Mouse (Mus musculus): ENCODE measurements at regions not wholly inside any gene's neighbourhood (a gene's known extent, or its start where the extent isn't known, plus 50 kb on each side); places are given as distances from the start of the nearest gene placed in this dataset.

- no peaks in the 10 kb centered on the region for H3K36me3 ChIP-seq
Measured at GRCm38 (mm10) chr10:66871673-66872072, 224.3 kb upstream of the Jmjd1c start.

GRCm38 (mm10) chr10:66873468-66873867, 222.5 kb upstream of the Jmjd1c start:
- Histone ChIP-seq H3K36me3 (no peaks in the 10 kb centered on the region), H3K4me3 (replicated peaks) (no peak overlapping the region), H3K27me3 (no peaks in the 10 kb centered on the region), H3K4me1 (replicated peaks) (no peaks in the 10 kb centered on the region), H3K4me2 (replicated peaks) (no peak overlapping the region), H3K27ac (no peak overlapping the region), H3K9ac (replicated peaks) (no peak overlapping the region), H3K9me3 (no peaks in the 10 kb centered on the region)
- WGBS: 91% methylated on average over 4 of the region's 4 CpGs
- ATAC-seq: no peak

More at GRCm38 (mm10) chr10:66871673-66872072, 224.3 kb upstream of the Jmjd1c start:
- 61% methylated on average over 1 of the region's 1 CpGs for WGBS
- H3K27me3 ChIP-seq: no peaks in the 10 kb centered on the region
- H3K27ac ChIP-seq: no peak overlapping the region
- no peaks in the 10 kb centered on the region for H3K4me1 ChIP-seq (replicated peaks)
- H3K4me2 ChIP-seq (replicated peaks): no peak overlapping the region
- H3K4me3 ChIP-seq (replicated peaks): no peak overlapping the region
- ATAC-seq: no peak
- no peak overlapping the region for H3K9ac ChIP-seq (replicated peaks)
- H3K9me3 ChIP-seq: no peaks in the 10 kb centered on the region

- no peak for ATAC-seq
- Histone ChIP-seq H3K4me1 (replicated peaks) (no peaks in the 10 kb centered on the region), H3K9ac (replicated peaks) (no peak overlapping the region), H3K9me3 (no peaks in the 10 kb centered on the region), H3K4me2 (replicated peaks) (no peak overlapping the region), H3K27me3 (no peaks in the 10 kb centered on the region), H3K36me3 (no peaks in the 10 kb centered on the region), H3K27ac (no peak overlapping the region), H3K4me3 (replicated peaks) (no peak overlapping the region)
- WGBS: 79% methylated on average over 8 of the region's 8 CpGs
Measured at GRCm38 (mm10) chr10:66879071-66879470, 216.9 kb upstream of the Jmjd1c start.

- H3K27ac ChIP-seq: no peak overlapping the region
Measured at GRCm38 (mm10) chr10:66882825-66883224, 213.1 kb upstream of the Jmjd1c start.

GRCm38 (mm10) chr10:66885575-66885974, 210.3 kb upstream of the Jmjd1c start:
- no peaks in the 10 kb centered on the region for H3K27me3 ChIP-seq
- ATAC-seq: no peak
- WGBS: 75% methylated on average over 5 of the region's 5 CpGs
- no peak overlapping the region for H3K9ac ChIP-seq (replicated peaks)
- H3K4me1 ChIP-seq (replicated peaks): no peaks in the 10 kb centered on the region
- H3K36me3 ChIP-seq: no peaks in the 10 kb centered on the region
- H3K4me2 ChIP-seq (replicated peaks): no peak overlapping the region
- H3K27ac ChIP-seq: no peak overlapping the region
- no peaks in the 10 kb centered on the region for H3K9me3 ChIP-seq
- no peak overlapping the region for H3K4me3 ChIP-seq (replicated peaks)

More at GRCm38 (mm10) chr10:66882825-66883224, 213.1 kb upstream of the Jmjd1c start:
- no peaks in the 10 kb centered on the region for H3K4me1 ChIP-seq (replicated peaks)
- H3K4me2 ChIP-seq (replicated peaks): no peak overlapping the region
- H3K9me3 ChIP-seq: no peaks in the 10 kb centered on the region
- no peaks in the 10 kb centered on the region for H3K36me3 ChIP-seq
- 86% methylated on average over 5 of the region's 5 CpGs for WGBS
- no peak for ATAC-seq
- H3K9ac ChIP-seq (replicated peaks): no peak overlapping the region
- no peak overlapping the region for H3K4me3 ChIP-seq (replicated peaks)
- H3K27me3 ChIP-seq: no peaks in the 10 kb centered on the region

- H3K9ac ChIP-seq (replicated peaks): no peak overlapping the region
- H3K4me3 ChIP-seq (replicated peaks): no peak overlapping the region
- H3K27ac ChIP-seq: no peak overlapping the region
- H3K4me1 ChIP-seq (replicated peaks): no peaks in the 10 kb centered on the region
- no peaks in the 10 kb centered on the region for H3K27me3 ChIP-seq
- 92% methylated on average over 12 of the region's 12 CpGs for WGBS
- no peak overlapping the region for H3K4me2 ChIP-seq (replicated peaks)
- H3K36me3 ChIP-seq: no peaks in the 10 kb centered on the region
- no peak for ATAC-seq
- H3K9me3 ChIP-seq: no peaks in the 10 kb centered on the region
Measured at GRCm38 (mm10) chr10:66889786-66890555, 206.0 kb upstream of the Jmjd1c start.

GRCm38 (mm10) chr10:66891811-66892210, 204.1 kb upstream of the Jmjd1c start:
- Histone ChIP-seq H3K27ac (no peak overlapping the region), H3K4me1 (replicated peaks) (peaks cover 2% of the 10 kb centered on the region), H3K36me3 (no peaks in the 10 kb centered on the region), H3K4me3 (replicated peaks) (no peak overlapping the region), H3K27me3 (no peaks in the 10 kb centered on the region), H3K4me2 (replicated peaks) (no peak overlapping the region), H3K9ac (replicated peaks) (no peak overlapping the region), H3K9me3 (no peaks in the 10 kb centered on the region)
- WGBS: 100% methylated on average over 1 of the region's 1 CpGs
- ATAC-seq: no peak

- no peak for ATAC-seq
- WGBS: 79% methylated on average over 14 of the region's 14 CpGs
Measured at GRCm38 (mm10) chr10:66893836-66894235, 202.1 kb upstream of the Jmjd1c start.

GRCm38 (mm10) chr10:66896698-66897622, 199.0 kb upstream of the Jmjd1c start:
- H3K27ac ChIP-seq: 0 out of 2 replicates have a peak overlapping the region, but pooled peaks have one; percentile 8
- WGBS: 23% methylated on average over 11 of the region's 11 CpGs
- no peak overlapping the region for H3K4me2 ChIP-seq (replicated peaks)
- H3K27me3 ChIP-seq: peaks cover 4% of the 10 kb centered on the region; the same call in 1 of the 2 replicates
- H3K4me1 ChIP-seq (replicated peaks): peaks cover 22% of the 10 kb centered on the region
- no peaks in the 10 kb centered on the region for H3K9me3 ChIP-seq
- ATAC-seq: peak; percentile 56; the same call in 1 of the 2 replicates
- no peak overlapping the region for H3K4me3 ChIP-seq (replicated peaks)
- no peak overlapping the region for H3K9ac ChIP-seq (replicated peaks)
- no peaks in the 10 kb centered on the region for H3K36me3 ChIP-seq

More at GRCm38 (mm10) chr10:66893836-66894235, 202.1 kb upstream of the Jmjd1c start:
- H3K4me3 ChIP-seq (replicated peaks): no peak overlapping the region
- no peaks in the 10 kb centered on the region for H3K9me3 ChIP-seq
- H3K27ac ChIP-seq: no peak overlapping the region
- H3K4me1 ChIP-seq (replicated peaks): peaks cover 14% of the 10 kb centered on the region
- H3K9ac ChIP-seq (replicated peaks): no peak overlapping the region
- no peaks in the 10 kb centered on the region for H3K36me3 ChIP-seq
- H3K27me3 ChIP-seq: peaks cover 4% of the 10 kb centered on the region; the same call in 1 of the 2 replicates
- no peak overlapping the region for H3K4me2 ChIP-seq (replicated peaks)

- 94% methylated on average over 5 of the region's 5 CpGs for WGBS
- ATAC-seq: no peak
- Histone ChIP-seq H3K4me3 (replicated peaks) (no peak overlapping the region), H3K36me3 (no peaks in the 10 kb centered on the region), H3K4me1 (replicated peaks) (peaks cover 25% of the 10 kb centered on the region), H3K9ac (replicated peaks) (no peak overlapping the region), H3K27me3 (peaks cover 4% of the 10 kb centered on the region; the same call in 1 of the 2 replicates), H3K4me2 (replicated peaks) (no peak overlapping the region), H3K9me3 (no peaks in the 10 kb centered on the region), H3K27ac (no peak overlapping the region)
Measured at GRCm38 (mm10) chr10:66899724-66900123, 196.2 kb upstream of the Jmjd1c start.

- Histone ChIP-seq H3K9ac (replicated peaks) (no peak overlapping the region), H3K4me2 (replicated peaks) (no peak overlapping the region), H3K4me1 (replicated peaks) (peaks cover 25% of the 10 kb centered on the region), H3K4me3 (replicated peaks) (no peak overlapping the region), H3K36me3 (no peaks in the 10 kb centered on the region), H3K27me3 (peaks cover 4% of the 10 kb centered on the region; the same call in 1 of the 2 replicates), H3K9me3 (no peaks in the 10 kb centered on the region), H3K27ac (no peak overlapping the region)
- WGBS: 77% methylated on average over 10 of the region's 10 CpGs
- ATAC-seq: no peak
Measured at GRCm38 (mm10) chr10:66900781-66901180, 195.1 kb upstream of the Jmjd1c start.

- peak overlapping the region; percentile 14 for H3K4me3 ChIP-seq (replicated peaks)
- under 1% methylated on average over 9 of the region's 9 CpGs for WGBS
- peak; percentile 41 for ATAC-seq
- H3K36me3 ChIP-seq: no peaks in the 10 kb centered on the region
- no peaks in the 10 kb centered on the region for H3K9me3 ChIP-seq
- H3K27ac ChIP-seq: no peak overlapping the region
- peaks cover 4% of the 10 kb centered on the region; the same call in 1 of the 2 replicates for H3K27me3 ChIP-seq
- peaks cover 22% of the 10 kb centered on the region for H3K4me1 ChIP-seq (replicated peaks)
- H3K4me2 ChIP-seq (replicated peaks): peak overlapping the region; percentile 44
- no peak overlapping the region; the same call in 1 of the 2 replicates for H3K9ac ChIP-seq (replicated peaks)
Measured at GRCm38 (mm10) chr10:66901873-66902272, 194.1 kb upstream of the Jmjd1c start.

All from midbrain, embryonic 13.5 days (tissue).